Mouse (Mus musculus) embryonic facial prominence, embryonic 13.5 days (tissue): Measurements from ENCODE around the gene Naa35. TPM values are rescaled to one million over a fixed set of nuclear protein-coding genes. Genes with fewer than 3 reads are reported as not detected.

Source experiments
- ATAC-seq: fragments of 200-750 bp; cut with Nextera tagmentation; 2 replicates; pipeline ENCODE4 v1.8.0; 2017; ENCODE audit warnings: low read depth; ENCODE audit not compliant: insufficient number of reproducible peaks, insufficient read depth, low FRiP score, low TSS enrichment
- H3K27ac ChIP-seq: fragments of 300-500 bp; sonication (generic); 2 replicates; pipeline ENCODE4 v1.5.1; 2015; ENCODE audit warnings: moderate library complexity, mild to moderate bottlenecking, inconsistent platforms
- H3K27me3 ChIP-seq: fragments of 300-500 bp; sonication (generic); 2 replicates; pipeline ENCODE4 v1.6.1; 2015; ENCODE audit warnings: mild to moderate bottlenecking, inconsistent platforms
- H3K36me3 ChIP-seq: fragments of 300-500 bp; sonication (generic); 2 replicates; pipeline ENCODE4 v1.6.1; 2015; ENCODE audit warnings: mild to moderate bottlenecking, inconsistent platforms
- H3K4me1 ChIP-seq: fragments of 300-500 bp; sonication (generic); 2 replicates; pipeline ENCODE4 v1.6.1; 2015; ENCODE audit warnings: inconsistent platforms
- H3K4me2 ChIP-seq: fragments of 300-500 bp; sonication (generic); 2 replicates; pipeline ENCODE4 v1.6.1; 2015; ENCODE audit warnings: moderate library complexity, mild to moderate bottlenecking, inconsistent platforms
- H3K4me3 ChIP-seq: fragments of 300-500 bp; sonication (generic); 2 replicates; pipeline ENCODE4 v1.5.1; 2015; ENCODE audit warnings: mild to moderate bottlenecking, inconsistent platforms
- H3K9ac ChIP-seq: fragments of 300-500 bp; sonication (generic); 2 replicates; pipeline ENCODE4 v1.6.1; 2015; ENCODE audit warnings: mild to moderate bottlenecking, inconsistent platforms
- H3K9me3 ChIP-seq: fragments of 300-500 bp; sonication (generic); 2 replicates; pipeline ENCODE4 v1.6.1; 2016; ENCODE audit warnings: inconsistent platforms
- WGBS: fragments of 180-500 bp; shearing (Covaris S2); methylation state at CpG from one replicate; pipeline ENCODE4 v1.1.7; 2015; ENCODE audit warnings: mixed read lengths; 5-methylcytosine and 5-hydroxymethylcytosine counted together
- polyA plus RNA-seq: library from polyadenylated mRNA; unstranded; fragments of >200 nt; fragmentation: Nextera tagmentation; extraction: Ambion mirVana; gene quantifications from 2 replicates; pipeline ENCODE4 v1.2.1, GENCODE M21; 2015

Naa35 gene
- polyA plus RNA-seq, 1 experiment from 2014 or later = 120 TPM

DNA sequence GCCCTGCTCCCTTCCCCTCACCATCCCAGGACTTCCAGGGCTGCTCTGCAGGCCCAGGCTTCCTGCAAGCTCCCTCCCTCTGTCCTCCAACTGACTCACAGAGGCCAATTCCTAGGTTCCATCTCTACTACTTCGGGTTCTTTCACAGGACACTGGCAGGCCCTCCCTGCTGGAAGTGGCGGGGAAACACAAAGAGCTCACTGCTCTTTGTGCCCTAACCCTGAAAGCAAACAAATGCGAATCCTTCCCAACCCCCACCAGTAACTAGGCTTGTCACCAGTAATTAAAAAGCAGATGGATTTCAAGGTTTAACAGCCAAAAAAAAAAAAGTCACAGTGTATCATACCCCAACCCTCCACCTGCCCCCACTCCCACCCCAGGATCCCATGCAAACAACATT lies 89.2 kb downstream of the Naa35 start:
- 0 out of 2 replicates have a peak overlapping the region, but pooled peaks have one; percentile 28 for H3K27ac ChIP-seq
- H3K36me3 ChIP-seq = no peaks in the 10 kb centered on the region
- peak overlapping the region; percentile 79 for H3K4me2 ChIP-seq
- H3K27me3 ChIP-seq = no peaks in the 10 kb centered on the region
- ATAC-seq = no peak
- H3K4me3 ChIP-seq = peak overlapping the region; percentile 71
- 6% methylated on average over 3 of the region's 3 CpGs for WGBS
- H3K9me3 ChIP-seq = no peaks in the 10 kb centered on the region
- H3K9ac ChIP-seq = peak overlapping the region; percentile 83
- H3K4me1 ChIP-seq = peaks cover 21% of the 10 kb centered on the region

DNA sequence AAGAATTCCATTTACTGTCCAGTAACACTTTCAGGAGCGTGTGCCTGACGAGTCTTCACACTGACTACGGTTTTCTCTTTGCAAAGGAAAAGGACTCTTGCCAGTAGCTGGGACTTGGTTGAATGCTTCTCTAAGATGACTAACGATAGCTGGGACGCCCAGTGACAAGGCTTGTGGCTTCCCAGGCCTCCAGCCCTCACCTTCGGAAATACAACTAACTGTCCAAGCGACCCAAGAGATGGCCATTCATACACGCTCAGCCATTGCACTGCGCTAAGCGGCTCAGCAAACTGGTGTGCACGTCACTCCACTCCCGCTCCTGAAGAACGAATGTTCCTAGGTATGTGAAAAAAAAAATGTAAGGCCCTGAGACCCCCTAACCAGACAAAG lies 89.7 kb downstream of the Naa35 start:
- no peak for ATAC-seq
- peak overlapping the region; percentile 71 for H3K4me3 ChIP-seq
- H3K9ac ChIP-seq = peak overlapping the region; percentile 83

DNA sequence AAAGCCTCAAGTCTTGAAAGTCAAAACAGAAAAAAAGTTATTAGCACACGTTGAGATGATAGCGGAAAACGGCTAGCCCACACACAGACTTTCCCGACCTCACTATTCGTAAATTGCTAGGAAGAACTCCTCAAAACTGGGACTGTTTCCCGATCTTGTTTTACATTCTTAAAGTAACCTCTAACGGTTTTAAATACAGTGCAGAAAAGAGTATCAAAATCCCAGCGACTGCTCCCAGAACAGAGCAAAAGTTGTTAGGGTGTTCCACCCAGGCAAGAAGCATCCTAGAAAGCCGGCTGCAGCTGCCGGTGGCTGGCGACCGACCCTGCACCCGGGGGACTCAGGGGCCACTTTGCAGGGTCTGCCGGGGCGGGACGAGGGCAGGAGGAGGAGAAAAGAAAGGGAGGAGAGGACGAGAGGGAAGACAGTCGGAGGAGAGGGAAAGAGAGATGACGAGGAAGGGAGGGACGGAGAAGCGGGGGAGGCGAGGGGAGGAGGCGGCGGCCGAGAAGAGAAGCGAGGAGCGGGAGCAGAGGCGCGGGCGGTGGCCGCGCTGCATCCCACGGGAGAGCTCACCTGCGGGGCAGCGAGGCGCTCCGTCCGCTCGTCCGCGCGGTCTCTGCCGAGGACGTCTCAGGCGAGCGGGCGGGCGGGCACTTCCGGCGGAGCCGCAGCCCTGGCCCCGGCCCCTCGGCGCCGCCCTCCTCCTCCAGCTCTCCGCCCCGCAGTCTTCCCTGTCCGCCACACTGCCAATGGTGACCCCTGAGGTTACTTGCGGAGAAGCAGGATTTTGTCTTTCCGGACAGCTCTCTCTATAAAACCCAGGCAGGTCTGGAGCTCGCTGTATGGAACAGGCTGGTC lies 90.3 kb downstream of the Naa35 start, which contains the start of gene Golm1:
TSS of gene Golm1 (minus strand) at position 661 of the 861 bp plus-strand sequence.
- no peaks in the 10 kb centered on the region for H3K36me3 ChIP-seq
- H3K4me1 ChIP-seq = peaks cover 17% of the 10 kb centered on the region
- 0 out of 2 replicates have a peak, but pooled peaks have one; percentile 27 for ATAC-seq
- H3K27me3 ChIP-seq = no peaks in the 10 kb centered on the region
- peak within 1 kb of the TSS; percentile 85 for H3K27ac ChIP-seq
- under 1% methylated on average over 49 of the region's 61 CpGs for WGBS
- peak within 1 kb of the TSS; percentile 71 for H3K4me3 ChIP-seq
- no peaks in the 10 kb centered on the region for H3K9me3 ChIP-seq
- peak within 1 kb of the TSS; percentile 83 for H3K9ac ChIP-seq
- peak within 1 kb of the TSS; percentile 79 for H3K4me2 ChIP-seq

More for the DNA sequence above, 89.7 kb downstream of the Naa35 start:
- H3K4me1 ChIP-seq = peaks cover 19% of the 10 kb centered on the region
- no peaks in the 10 kb centered on the region for H3K36me3 ChIP-seq
- peak overlapping the region; percentile 79 for H3K4me2 ChIP-seq
- H3K27me3 ChIP-seq = no peaks in the 10 kb centered on the region
- H3K27ac ChIP-seq = peak overlapping the region; percentile 85
- under 1% methylated on average over 13 of the region's 13 CpGs for WGBS
- no peaks in the 10 kb centered on the region for H3K9me3 ChIP-seq

DNA sequence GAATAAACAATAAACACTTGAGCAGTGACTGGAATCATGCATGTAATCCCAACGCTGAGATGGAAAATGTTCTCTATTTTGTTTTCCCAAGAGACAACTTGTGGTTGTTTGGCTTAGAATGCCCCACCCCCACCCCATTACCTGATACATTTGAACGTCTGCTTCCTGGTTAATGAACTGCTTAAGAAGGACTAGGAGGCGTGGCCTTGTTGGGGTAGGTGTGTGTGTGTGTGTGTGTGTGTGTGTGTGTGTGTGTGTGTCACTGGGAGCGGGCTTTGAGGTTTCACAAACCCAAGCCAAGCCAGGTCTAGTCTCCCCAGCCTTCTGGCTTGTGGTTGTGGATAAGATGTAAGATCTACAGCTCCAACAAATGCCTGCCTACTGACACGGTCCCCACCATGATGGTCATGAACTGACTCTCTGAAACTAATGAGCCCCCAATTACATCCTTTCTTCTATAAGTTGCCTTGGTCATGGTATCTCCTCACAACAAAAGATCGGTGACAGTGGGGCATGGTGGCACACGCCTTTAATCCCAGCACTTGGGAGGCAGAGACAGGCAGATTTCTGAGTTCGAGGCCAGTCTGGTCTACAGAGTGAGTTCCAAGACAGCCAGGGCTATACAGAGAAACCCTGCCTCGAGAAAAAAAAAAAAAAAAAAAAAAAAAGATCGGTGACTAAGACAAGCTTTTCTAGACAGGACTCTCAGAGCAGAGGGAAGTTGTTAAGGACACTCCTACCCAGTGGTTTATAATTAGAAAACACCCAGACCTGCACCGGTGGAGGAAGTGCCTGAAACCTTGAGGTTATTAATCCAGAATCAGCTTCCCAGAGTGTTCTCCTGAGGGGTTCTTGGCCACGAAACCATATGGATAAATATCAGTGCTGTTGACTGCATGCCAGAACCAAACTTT lies 91.5 kb downstream of the Naa35 start:
- Histone ChIP-seq H3K9me3 (no peaks in the 10 kb centered on the region), H3K4me3 (no peak overlapping the region), H3K27ac (no peak overlapping the region), H3K27me3 (no peaks in the 10 kb centered on the region), H3K4me1 (peaks cover 17% of the 10 kb centered on the region), H3K9ac (no peak overlapping the region), H3K4me2 (no peak overlapping the region), H3K36me3 (no peaks in the 10 kb centered on the region)
- ATAC-seq = no peak
- WGBS = 69% methylated on average over 12 of the region's 12 CpGs

DNA sequence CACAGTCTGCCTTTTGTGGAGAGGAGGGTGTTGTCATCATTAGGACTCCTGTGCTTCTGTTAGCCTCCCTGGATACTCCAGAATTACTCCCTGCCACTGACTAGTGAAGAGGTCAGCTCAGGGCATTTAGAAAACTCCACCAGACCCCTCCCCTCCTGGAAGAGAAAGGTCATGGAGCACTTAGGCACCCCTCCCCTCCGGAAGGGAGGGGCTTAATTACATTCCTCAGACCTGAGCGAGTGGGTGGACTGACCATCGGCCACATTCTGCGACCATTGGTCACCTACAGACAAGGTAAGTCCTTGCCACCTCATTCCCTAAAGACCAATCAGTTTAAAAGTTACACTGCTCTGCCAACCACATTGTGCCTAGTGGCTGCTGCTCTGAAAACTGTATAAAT lies 94.2 kb downstream of the Naa35 start:
- WGBS = 38% methylated on average over 4 of the region's 4 CpGs
- no peaks in the 10 kb centered on the region for H3K9me3 ChIP-seq
- no peaks in the 10 kb centered on the region for H3K27me3 ChIP-seq
- H3K27ac ChIP-seq = no peak overlapping the region
- ATAC-seq = no peak
- H3K4me3 ChIP-seq = no peak overlapping the region
- H3K9ac ChIP-seq = no peak overlapping the region
- no peaks in the 10 kb centered on the region for H3K36me3 ChIP-seq
- H3K4me1 ChIP-seq = peaks cover 5% of the 10 kb centered on the region
- no peak overlapping the region for H3K4me2 ChIP-seq

DNA sequence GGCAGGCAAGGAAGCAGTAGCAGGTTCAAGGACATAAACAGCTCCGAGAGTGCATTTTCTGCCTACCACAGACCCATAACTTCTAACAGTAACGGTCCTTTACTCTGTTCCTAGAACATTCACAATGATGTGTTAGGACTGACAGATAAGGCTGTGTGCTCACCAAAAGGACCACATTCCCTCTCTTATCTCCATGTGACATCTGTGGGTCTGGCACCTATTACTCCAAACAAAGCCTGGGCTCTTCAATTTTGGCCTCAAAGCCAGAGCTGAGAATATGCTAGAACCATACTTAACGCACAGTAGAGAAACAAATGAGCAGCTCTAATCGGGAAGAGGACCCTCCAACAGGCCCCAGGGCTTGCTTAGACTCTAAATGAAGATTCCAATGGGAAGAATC lies 94.8 kb downstream of the Naa35 start:
- ATAC-seq = no peak
- H3K27ac ChIP-seq = no peak overlapping the region
- WGBS = 61% methylated on average over 4 of the region's 4 CpGs

DNA sequence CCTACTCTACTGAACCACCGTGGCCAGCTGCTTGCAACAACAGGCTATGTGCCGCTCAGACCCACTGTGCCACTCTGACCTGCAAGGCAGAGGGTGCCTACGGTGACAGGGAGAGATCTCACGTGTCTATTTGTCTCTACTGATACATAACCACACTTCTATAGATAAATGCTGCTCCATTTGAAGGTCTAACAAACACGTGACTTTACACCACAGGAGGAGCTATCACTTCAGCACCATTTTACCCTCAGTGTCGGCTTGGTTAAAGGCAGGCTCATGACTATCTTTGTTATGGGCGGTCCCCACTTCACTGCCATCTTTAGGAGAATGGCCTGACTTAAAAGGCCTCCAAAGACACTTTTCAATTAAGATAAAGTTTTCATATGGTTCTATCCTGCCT lies 97.6 kb downstream of the Naa35 start:
- Histone ChIP-seq H3K36me3 (no peaks in the 10 kb centered on the region), H3K4me1 (0 out of 2 replicates have a peak, but pooled peaks cover 4% of the 10 kb centered on the region), H3K27ac (no peak overlapping the region), H3K27me3 (no peaks in the 10 kb centered on the region), H3K9ac (no peak overlapping the region), H3K4me3 (no peak overlapping the region), H3K9me3 (no peaks in the 10 kb centered on the region), H3K4me2 (no peak overlapping the region)
- ATAC-seq = no peak
- WGBS = 26% methylated on average over 7 of the region's 7 CpGs

More for the DNA sequence above, 94.8 kb downstream of the Naa35 start:
- Histone ChIP-seq H3K36me3 (no peaks in the 10 kb centered on the region), H3K27me3 (no peaks in the 10 kb centered on the region), H3K4me2 (no peak overlapping the region), H3K9ac (no peak overlapping the region), H3K9me3 (no peaks in the 10 kb centered on the region), H3K4me1 (0 out of 2 replicates have a peak, but pooled peaks cover 4% of the 10 kb centered on the region), H3K4me3 (no peak overlapping the region)

DNA sequence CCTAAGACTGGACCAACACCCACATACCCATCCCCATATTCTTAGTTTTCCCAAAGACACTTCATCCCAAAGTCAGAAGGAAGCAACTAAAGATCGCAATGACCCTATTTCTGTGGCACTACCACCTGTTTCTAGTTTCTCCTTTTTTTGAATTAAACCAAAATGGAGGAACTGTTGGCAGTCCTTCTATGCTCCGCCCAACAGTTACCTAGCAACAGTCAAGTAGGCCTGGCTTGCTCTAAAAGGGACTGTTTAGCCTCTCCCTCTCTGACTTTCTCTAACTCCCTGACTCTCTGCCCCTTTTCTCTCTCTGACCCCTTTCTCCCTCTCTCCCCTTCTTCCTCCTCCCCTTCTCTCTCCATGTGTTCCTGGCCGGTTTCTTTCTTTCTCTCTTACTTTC lies 100.2 kb downstream of the Naa35 start:
- Histone ChIP-seq H3K36me3 (no peaks in the 10 kb centered on the region), H3K4me3 (no peak overlapping the region), H3K9me3 (no peaks in the 10 kb centered on the region), H3K27ac (no peak overlapping the region), H3K27me3 (no peaks in the 10 kb centered on the region), H3K4me2 (no peak overlapping the region), H3K4me1 (0 out of 2 replicates have a peak, but pooled peaks cover 4% of the 10 kb centered on the region), H3K9ac (no peak overlapping the region)
- no peak for ATAC-seq
- 68% methylated on average over 3 of the region's 3 CpGs for WGBS

Other genes with a start within 250 kb of the Naa35 start
- 17.6 and 18.0 TPM in 2 replicates for gene Agtpbp1, start within 50 bp of the Naa35 start, polyA plus RNA-seq
- gene Golm1, start 90.6 kb downstream of the Naa35 start, polyA plus RNA-seq = 44.7 and 46.0 TPM in 2 replicates
- gene 4921517D22Rik, start 108.8 kb downstream of the Naa35 start, polyA plus RNA-seq = not detected in 2 replicates
- gene Spata31d1a, start 125.1 kb downstream of the Naa35 start, polyA plus RNA-seq = 0.04 and 0.20 TPM in 2 replicates
- not detected in 2 replicates for gene Spata31d1b, start 127.0 kb downstream of the Naa35 start, polyA plus RNA-seq
- gene Spata31d1d, start 146.5 kb downstream of the Naa35 start, polyA plus RNA-seq = not detected in 2 replicates
- not detected in 2 replicates for gene 1700014D04Rik, start 161.5 kb downstream of the Naa35 start, polyA plus RNA-seq
- gene Isca1, start 184.6 kb downstream of the Naa35 start, polyA plus RNA-seq = 115 and 116 TPM in 2 replicates
- not detected in 2 replicates for gene Gm49354, start 197.0 kb downstream of the Naa35 start, polyA plus RNA-seq
- 51.8 and 54.2 TPM in 2 replicates for gene Tut7, start 237.9 kb downstream of the Naa35 start, polyA plus RNA-seq